Mouse (Mus musculus) cortical plate, adult 2 months (tissue): ENCODE data around the gene Zfp710.
"Not testable (repeated sequence)": the region's sequence is repeated elsewhere in the genome, so short reads cannot be mapped to it uniquely, and the experiment has no call there.

Experiments
- CTCF ChIP-seq: fragments of 200-500 bp; IDR thresholded peaks from 2 replicates; pipeline ENCODE4 v1.5.1; 2011; ENCODE audit warnings: mild to moderate bottlenecking, control low read depth, low read length; ENCODE audit not compliant: insufficient read depth; ENCODE audit errors: extremely low read depth
- POLR2A ChIP-seq: fragments of 200-500 bp; IDR thresholded peaks from 2 replicates; pipeline ENCODE4 v1.6.1; 2011; ENCODE audit warnings: mild to moderate bottlenecking, low read length, control low read depth; ENCODE audit not compliant: insufficient read depth; ENCODE audit errors: extremely low read depth

DNA sequence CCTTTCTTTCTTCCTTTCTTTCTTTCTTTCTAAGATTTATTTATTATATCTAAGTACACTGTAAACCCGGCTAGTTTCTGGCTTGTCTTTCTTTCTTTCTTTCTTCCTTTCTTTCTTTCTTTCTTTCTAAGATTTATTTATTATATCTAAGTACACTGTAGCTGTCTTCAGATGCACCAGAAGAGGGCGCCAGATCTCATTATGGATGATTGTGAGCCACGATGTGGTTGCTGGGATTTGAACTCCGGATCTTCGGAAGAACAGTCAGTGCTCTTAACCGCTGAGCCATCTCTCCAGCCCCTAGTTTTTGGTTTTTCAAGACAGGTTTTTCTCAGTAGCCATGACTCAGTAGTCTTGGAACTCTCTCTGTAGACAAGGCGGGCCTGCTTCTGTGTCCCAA is 106.7 kb downstream of the Zfp710 start:
- not testable (repeated sequence) for TF ChIP-seq POLR2A, CTCF
